Mouse (Mus musculus) bone marrow, adult 2 months (tissue): Measurements from ENCODE around the gene Sdk1.

Experiments used
- CTCF ChIP-seq: fragments of 200-500 bp; IDR thresholded peaks from 2 replicates; pipeline ENCODE4 v1.5.1; 2011; ENCODE audit warnings: low read length, control low read depth; ENCODE audit not compliant: control insufficient read depth, insufficient read depth
- POLR2A ChIP-seq: fragments of 200-500 bp; IDR thresholded peaks from 2 replicates; pipeline ENCODE4 v1.6.1; 2011; ENCODE audit warnings: low read depth, mild to moderate bottlenecking, control low read depth, low read length, borderline replicate concordance; ENCODE audit not compliant: control insufficient read depth

DNA sequence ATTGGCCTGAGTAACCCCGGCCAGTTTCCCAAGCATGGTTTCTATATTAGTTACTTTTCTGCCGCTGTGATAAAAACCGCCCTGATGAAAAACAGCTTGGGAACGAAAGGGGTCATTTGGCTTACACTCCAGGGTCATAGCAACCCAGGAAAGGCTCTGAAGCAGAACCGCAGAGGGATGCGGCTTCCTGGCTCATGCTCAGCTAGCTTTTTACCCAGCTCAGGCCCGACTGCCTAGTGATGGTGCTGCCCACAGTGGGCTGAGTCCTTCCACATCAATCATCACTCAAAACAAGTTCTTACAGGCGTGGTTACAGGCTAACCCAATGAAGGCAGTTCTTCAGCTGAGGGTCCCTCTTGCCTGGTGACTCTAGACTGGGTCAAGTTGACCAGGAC is 988.5 kb downstream of the Sdk1 start:
- no peak for TF ChIP-seq POLR2A
- TF ChIP-seq CTCF: no peak
